Mouse (Mus musculus) left cerebral cortex, postnatal 36 days (tissue): ENCODE results near the gene Ccdc159. TPM values are rescaled to one million over a fixed set of nuclear protein-coding genes. Genes with fewer than 3 reads are reported as not detected.

Experiments
- total RNA-seq, 2 experiments: library from RNA; stranded (reverse); gene quantifications; 2 replicates each; pipeline ENCODE4 v1.2.3; 2021

Ccdc159 gene
- total RNA-seq, 2 experiments from 2014 or later = 13.0 to 20.1 TPM

Other genes starting within 250 kb of the Ccdc159 start
- gene Ldlr, start 204.0 kb upstream of the Ccdc159 start, total RNA-seq = 10 to 100 TPM; 16.1 to 21.0 TPM
- 1 to 10 TPM; 1.5 TPM for gene Spc24, start 167.2 kb upstream of the Ccdc159 start, total RNA-seq
- 1 to 10 TPM; 6.5 to 8.4 TPM for gene Kank2, start 128.7 kb upstream of the Ccdc159 start, total RNA-seq
- gene Angptl8, start 92.0 kb upstream of the Ccdc159 start, total RNA-seq = not detected
- gene Dock6, start 74.8 kb upstream of the Ccdc159 start, total RNA-seq = 10 to 100 TPM; 11.4 to 18.8 TPM
- 10 to 100 TPM; 13.5 to 16.1 TPM for gene Rab3d, start 9.3 kb upstream of the Ccdc159 start, total RNA-seq
- 10 to 100 TPM; 32.8 to 38.5 TPM for gene Tmem205, start 85 bp downstream of the Ccdc159 start, total RNA-seq
- gene Plppr2, start 9.6 kb downstream of the Ccdc159 start, total RNA-seq = 100 to 1,000 TPM; 193 to 201 TPM
- gene Swsap1, start 28.3 kb downstream of the Ccdc159 start, total RNA-seq = 10 to 100 TPM; 14.8 to 15.2 TPM
- gene Epor, start 36.0 kb downstream of the Ccdc159 start, total RNA-seq = 10 to 100 TPM in 1 of 2 experiments, 1 to 10 TPM in 1; 7.7 to 11.6 TPM
- gene Rgl3, start 62.0 kb downstream of the Ccdc159 start, total RNA-seq = 1 to 10 TPM; 1.7 to 2.5 TPM
- 10 to 100 TPM in 1 of 2 experiments, 1 to 10 TPM in 1; 6.8 to 10.0 TPM for gene Ccdc151, start 75.2 kb downstream of the Ccdc159 start, total RNA-seq
- 10 to 100 TPM; 92.6 to 98.6 TPM for gene Prkcsh, start 75.3 kb downstream of the Ccdc159 start, total RNA-seq
- gene Elavl3, start 124.6 kb downstream of the Ccdc159 start, total RNA-seq = 100 to 1,000 TPM; 155 to 158 TPM
- 1 to 10 TPM; 3.0 to 5.5 TPM for gene Gm49318, start 143.8 kb downstream of the Ccdc159 start, total RNA-seq
- 10 to 100 TPM; 18.7 to 22.8 TPM for gene Zfp653, start 143.9 kb downstream of the Ccdc159 start, total RNA-seq
- gene Ecsit, start 158.0 kb downstream of the Ccdc159 start, total RNA-seq = 10 to 100 TPM; 42.3 to 48.2 TPM
- gene Cnn1, start 171.7 kb downstream of the Ccdc159 start, total RNA-seq = under 1 TPM; 0.44 to 0.93 TPM
- 10 to 100 TPM; 58.8 to 75.1 TPM for gene Elof1, start 189.7 kb downstream of the Ccdc159 start, total RNA-seq
- gene Acp5, start 208.2 kb downstream of the Ccdc159 start, total RNA-seq = under 1 TPM in 1 of 2 experiments, not detected in 1; 0.62 TPM
- 10 to 100 TPM; 45.7 to 46.6 TPM for gene Pigyl, start 229.4 kb downstream of the Ccdc159 start, total RNA-seq